Mouse (Mus musculus) colon, adult 2 months (tissue): Measurements from ENCODE around the gene Ccng1. TPM values are rescaled to one million over a fixed set of nuclear protein-coding genes. Genes with fewer than 3 reads are reported as not detected.

Source experiments
- polyA plus RNA-seq: library from polyadenylated mRNA; depleted of rRNA; stranded (reverse); fragments of >200 nt; gene quantifications from 2 replicates; pipeline ENCODE4 v1.2.3, GENCODE M21; 2012; rRNA removed

Ccng1 gene
- polyA plus RNA-seq, result 11.6 and 12.5 TPM in 2 replicates

GRCm38 (mm10) chr11:40755109-40755627 is at the start of gene Ccng1:
Ccng1 (minus strand) TSS chr11:40755311.

GRCm38 (mm10) chr11:40733339-40734174 is 21.6 kb downstream of the Ccng1 start, which contains the start of the genes Hmmr and Nudcd2:
Hmmr (minus strand) TSS chr11:40733422.
Nudcd2 (plus strand) TSS chr11:40733667.

Other genes with a start within 250 kb of the Ccng1 start
- gene Mat2b, start 60.1 kb downstream of the Ccng1 start, polyA plus RNA-seq, result 32.9 and 36.6 TPM in 2 replicates
- 2.2 and 2.5 TPM in 2 replicates for gene Hmmr, start 21.9 kb downstream of the Ccng1 start, polyA plus RNA-seq
- gene Nudcd2, start 21.6 kb downstream of the Ccng1 start, polyA plus RNA-seq, result 16.0 and 16.8 TPM in 2 replicates